Mouse (Mus musculus) stomach, postnatal 0 days (tissue): ENCODE results near the gene Edaradd. TPM values are rescaled to one million over a fixed set of nuclear protein-coding genes. Genes with fewer than 3 reads are reported as not detected.
"Not testable (repeated sequence)": the region's sequence is repeated elsewhere in the genome, so short reads cannot be mapped to it uniquely, and the experiment has no call there.

Experiments
- ATAC-seq: fragments of 200-750 bp; cut with Nextera tagmentation; 2 replicates; pipeline ENCODE4 v1.8.0; 2017; ENCODE audit not compliant: low FRiP score, low TSS enrichment
- DNase-seq: peaks from one replicate; pipeline ENCODE4 v3.0.0-alpha.2; 2016; ENCODE audit warnings: low spot score
- H3K27ac ChIP-seq: fragments of 300-500 bp; sonication (generic); replicated peaks from 2 replicates; pipeline ENCODE4 v1.5.1; 2014; ENCODE audit warnings: mild to moderate bottlenecking, control low read depth
- H3K27me3 ChIP-seq: fragments of 300-500 bp; sonication (generic); 2 replicates; pipeline ENCODE4 v1.6.1; 2014; ENCODE audit warnings: low read length; ENCODE audit not compliant: control insufficient read depth, insufficient read depth
- H3K36me3 ChIP-seq: fragments of 300-500 bp; sonication (generic); 2 replicates; pipeline ENCODE4 v1.6.1; 2014; ENCODE audit warnings: low read length, mixed read lengths; ENCODE audit not compliant: control insufficient read depth, insufficient read depth
- H3K4me1 ChIP-seq: fragments of 300-500 bp; sonication (generic); replicated peaks from 2 replicates; pipeline ENCODE4 v1.6.1; 2014; ENCODE audit warnings: antibody characterized with exemption; ENCODE audit not compliant: control insufficient read depth, insufficient read depth
- H3K4me2 ChIP-seq: fragments of 300-500 bp; sonication (generic); replicated peaks from 2 replicates; pipeline ENCODE4 v1.6.1; 2014; ENCODE audit warnings: low read depth, mild to moderate bottlenecking, control low read depth, moderate library complexity
- H3K4me3 ChIP-seq: fragments of 300-500 bp; sonication (generic); 2 replicates; pipeline ENCODE4 v1.5.1; 2014; ENCODE audit warnings: low read depth, low read length, control low read depth
- H3K9ac ChIP-seq: fragments of 300-500 bp; sonication (generic); 2 replicates; pipeline ENCODE4 v1.6.1; 2014; ENCODE audit warnings: mild to moderate bottlenecking, low read length, control low read depth, mixed read lengths
- H3K9me3 ChIP-seq: fragments of 300-500 bp; sonication (generic); 2 replicates; pipeline ENCODE4 v1.6.1; 2016; ENCODE audit warnings: low read length; ENCODE audit not compliant: control insufficient read depth
- CTCF ChIP-seq: IDR thresholded peaks from 2 replicates; pipeline ENCODE4 v1.5.1; 2016; ENCODE audit warnings: antibody characterized with exemption, low read depth, mild to moderate bottlenecking, moderate library complexity
- EP300 ChIP-seq: optimal IDR thresholded peaks from 2 replicates; pipeline ENCODE3; 2016; ENCODE audit warnings: antibody characterized with exemption
- WGBS: fragments of 180-500 bp; shearing (Covaris S2); extraction: QIAGEN DNeasy Blood & Tissue Kit; methylation state at CpG from one replicate; pipeline ENCODE4 v1.1.7; 2014; 5-methylcytosine and 5-hydroxymethylcytosine counted together
- polyA plus RNA-seq: library from polyadenylated mRNA; unstranded; fragments of >200 nt; fragmentation: Nextera tagmentation; extraction: Ambion mirVana; gene quantifications from 2 replicates; pipeline ENCODE4 v1.2.1, GENCODE M21; 2015

Edaradd gene
- polyA plus RNA-seq, 1 experiment from 2014 or later = 2.2 TPM

DNA sequence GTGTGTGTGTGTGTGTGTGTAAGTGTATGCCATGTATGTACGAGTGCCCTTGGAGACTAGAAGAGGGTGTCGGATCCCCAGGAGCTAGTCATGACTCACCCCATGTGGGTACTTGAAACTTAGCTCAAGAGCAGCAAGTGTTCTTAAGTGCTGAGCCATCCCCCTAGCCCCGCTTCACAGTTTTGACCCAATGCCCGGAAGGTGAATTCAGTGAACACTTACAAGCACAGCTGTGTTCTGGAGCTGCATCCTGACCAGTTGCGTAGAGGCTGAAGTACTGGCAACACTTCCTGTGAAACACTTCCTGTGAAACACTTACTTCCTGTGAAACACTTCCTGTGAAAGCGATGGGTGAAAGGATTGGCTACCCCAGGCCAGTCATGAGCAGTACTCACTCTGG lies 45.0 kb downstream of the Edaradd start:
- H3K4me2 ChIP-seq = no peak overlapping the region
- no peaks in the 10 kb centered on the region for H3K27me3 ChIP-seq
- no peak for TF ChIP-seq EP300
- TF ChIP-seq CTCF = no peak
- no peak overlapping the region for H3K4me3 ChIP-seq
- 84% methylated on average over 6 of the region's 6 CpGs for WGBS
- H3K36me3 ChIP-seq = no peaks in the 10 kb centered on the region
- DNase-seq (no peak), ATAC-seq (no peak)
- no peak overlapping the region for H3K27ac ChIP-seq
- no peaks in the 10 kb centered on the region for H3K4me1 ChIP-seq
- H3K9ac ChIP-seq = no peak overlapping the region
- H3K9me3 ChIP-seq = no peaks in the 10 kb centered on the region

GRCm38 (mm10) chr13:12473724-12474378 lies 46.4 kb downstream of the Edaradd start:
- H3K9me3 ChIP-seq = no peaks in the 10 kb centered on the region
- TF ChIP-seq CTCF = peak; percentile 94
- TF ChIP-seq EP300 = no peak
- DNase-seq (peak; percentile 77), ATAC-seq (peak; percentile 46; the same call in 1 of the 2 replicates)
- no peak overlapping the region for H3K4me3 ChIP-seq
- no peak overlapping the region for H3K4me2 ChIP-seq
- H3K9ac ChIP-seq = no peak overlapping the region
- H3K27ac ChIP-seq = no peak overlapping the region
- no peaks in the 10 kb centered on the region for H3K36me3 ChIP-seq
- WGBS = 34% methylated on average over 8 of the region's 8 CpGs
- H3K27me3 ChIP-seq = no peaks in the 10 kb centered on the region
- no peaks in the 10 kb centered on the region for H3K4me1 ChIP-seq

DNA sequence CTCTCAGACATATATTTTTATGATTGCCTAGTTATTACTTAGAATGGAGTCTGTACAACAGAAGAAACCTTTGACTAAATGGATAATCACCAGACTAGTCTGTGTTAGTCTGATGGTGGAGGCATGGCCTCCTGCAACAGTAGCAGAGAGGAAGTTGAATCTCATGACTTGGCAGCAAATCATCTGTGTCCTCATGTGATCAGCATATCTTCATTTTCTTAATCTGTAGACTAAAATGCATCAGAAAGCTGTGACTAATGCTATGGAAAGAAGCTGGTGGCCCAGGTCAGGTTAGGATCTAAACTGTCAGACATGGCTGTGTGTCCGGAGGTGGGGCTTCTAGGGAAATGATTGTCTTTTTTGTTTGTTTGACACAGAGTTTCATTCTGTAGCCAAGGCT lies 51.8 kb downstream of the Edaradd start:
- H3K4me3 ChIP-seq = no peak overlapping the region
- no peak overlapping the region for H3K27ac ChIP-seq
- no peaks in the 10 kb centered on the region for H3K36me3 ChIP-seq
- H3K4me2 ChIP-seq = no peak overlapping the region
- TF ChIP-seq CTCF = no peak
- no peak for TF ChIP-seq EP300
- no peaks in the 10 kb centered on the region for H3K27me3 ChIP-seq
- H3K9ac ChIP-seq = no peak overlapping the region
- no peaks in the 10 kb centered on the region for H3K4me1 ChIP-seq
- ATAC-seq = no peak
- no peak for DNase-seq
- H3K9me3 ChIP-seq = no peaks in the 10 kb centered on the region
- WGBS = 84% methylated on average over 1 of the region's 1 CpGs

DNA sequence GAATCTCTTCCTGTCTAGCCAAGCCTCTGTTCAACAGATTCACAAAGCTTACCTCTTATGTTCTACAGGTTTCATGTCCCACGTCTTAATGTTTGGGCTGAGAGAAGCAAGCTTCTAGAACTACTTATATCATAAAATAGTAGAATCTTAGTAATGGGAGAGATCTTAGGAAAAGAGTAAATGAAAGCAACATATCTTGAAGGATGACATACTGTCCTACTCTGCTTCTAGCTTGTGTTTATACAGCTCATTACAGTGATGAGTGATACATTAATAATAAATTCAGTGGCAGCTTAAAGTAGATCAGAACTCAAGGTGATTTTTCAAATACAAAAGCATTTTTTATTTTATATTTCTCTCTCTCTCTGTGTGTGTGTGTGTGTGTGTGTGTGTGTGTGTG lies 55.4 kb downstream of the Edaradd start, which contains the start of gene Lgals8:
TSS of gene Lgals8 (minus strand) at position 101 of the 400 bp plus-strand sequence.
- DNase-seq (no peak), ATAC-seq (no peak)
- WGBS = 84% methylated on average over 1 of the region's 1 CpGs
- no peak within 1 kb of the TSS for H3K27ac ChIP-seq
- H3K4me2 ChIP-seq = no peak within 1 kb of the TSS
- TF ChIP-seq EP300 = no peak
- no peak for TF ChIP-seq CTCF
- H3K4me3 ChIP-seq = no peak within 1 kb of the TSS
- no peaks in the 10 kb centered on the region for H3K4me1 ChIP-seq
- no peaks in the 10 kb centered on the region for H3K36me3 ChIP-seq
- H3K9ac ChIP-seq = no peak within 1 kb of the TSS
- H3K27me3 ChIP-seq = no peaks in the 10 kb centered on the region
- no peaks in the 10 kb centered on the region for H3K9me3 ChIP-seq

GRCm38 (mm10) chr13:12464159-12464558 lies 56.1 kb downstream of the Edaradd start:
- DNase-seq, H3K4me2 ChIP-seq, H3K9me3 ChIP-seq, H3K4me1 ChIP-seq, H3K9ac ChIP-seq, H3K4me3 ChIP-seq, H3K36me3 ChIP-seq, H3K27me3 ChIP-seq, H3K27ac ChIP-seq, ATAC-seq: not testable (repeated sequence)
- 85% methylated on average over 6 of the region's 6 CpGs for WGBS

- H3K36me3 ChIP-seq = no peaks in the 10 kb centered on the region
- TF ChIP-seq EP300 = no peak
- TF ChIP-seq CTCF = no peak
- H3K9ac ChIP-seq = no peak overlapping the region
- H3K4me3 ChIP-seq = no peak overlapping the region
- DNase-seq = no peak
- 79% methylated on average over 4 of the region's 4 CpGs for WGBS
- no peak overlapping the region for H3K4me2 ChIP-seq
- no peaks in the 10 kb centered on the region for H3K4me1 ChIP-seq
- H3K27me3 ChIP-seq = no peaks in the 10 kb centered on the region
- H3K27ac ChIP-seq = no peak overlapping the region
- no peaks in the 10 kb centered on the region for H3K9me3 ChIP-seq
- ATAC-seq = no peak
Measured at GRCm38 (mm10) chr13:12462623-12463022, 57.6 kb downstream of the Edaradd start.
